Mouse (Mus musculus): ENCODE data around the gene Mucl2. TPM values are rescaled to one million over a fixed set of nuclear protein-coding genes. Genes with fewer than 3 reads are reported as not detected.

Mucl2 gene
- not detected in 2 replicates for polyA plus RNA-seq (2012; ENCODE audit: low replicate concordance)

GRCm38 (mm10) chr15:103899212-103899611 is at the start of gene Mucl2:
TSS of gene Mucl2 (minus strand) at chr15:103899312.

Other genes with a start within 250 kb of the Mucl2 start
- gene Mucl1, start 143.8 kb downstream of the Mucl2 start, polyA plus RNA-seq (2012; ENCODE audit: low replicate concordance), result not detected in 2 replicates